Mouse (Mus musculus): ENCODE measurements at regions not wholly inside any gene's neighbourhood (a gene's known extent, or its start where the extent isn't known, plus 50 kb on each side); places are given as distances from the start of the nearest gene placed in this dataset.

- TF ChIP-seq CHD2 (IDR thresholded peaks at IDR 0.05; ENCODE audit: low read depth, low read length) (no peak), MAFK (IDR thresholded peaks at IDR 0.05; ENCODE audit: insufficient read depth, low read depth, low read length) (no peak), HCFC1 (IDR thresholded peaks at IDR 0.05; ENCODE audit: borderline replicate concordance, insufficient read depth, low read length) (no peak), ZC3H11A (IDR thresholded peaks at IDR 0.05; ENCODE audit: borderline replicate concordance, low read depth, low read length) (no peak)
Measured at GRCm38 (mm10) chr12:106326611-106327010, 316.6 kb downstream of the Vrk1 start.

Data from ES-E14 (cell line).